Comparison of ENCODE assay signal across 24 mouse cellular contexts in the genomic region with DNA sequence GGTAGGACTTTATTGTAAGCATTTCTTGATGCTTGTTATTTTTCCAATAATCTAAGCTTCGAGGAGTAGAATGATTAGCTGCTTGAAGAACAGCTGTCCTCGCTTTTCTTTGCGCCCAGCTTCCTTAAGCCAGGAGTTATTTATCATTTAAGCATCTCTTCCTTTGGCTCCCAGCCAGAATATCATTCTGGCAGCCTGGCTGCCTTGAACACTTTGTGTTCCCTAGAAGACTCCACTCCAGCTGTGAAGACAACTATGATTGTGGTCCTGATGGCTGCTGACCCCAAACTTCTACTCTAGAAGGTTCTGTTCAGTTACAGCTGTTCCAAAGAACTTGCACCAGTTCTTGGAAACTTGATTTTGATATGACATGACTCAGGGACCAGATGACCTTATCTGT. TPM values are rescaled to one million over a fixed set of nuclear protein-coding genes. Genes with fewer than 3 reads are reported as not detected.
DNase-seq lines count a peak whose midpoint lies in the region; ATAC-seq and TF ChIP-seq lines count a peak whose summit lies in the region.
"Had no signal": no experiment of that assay in that cellular context is flagged by ENCODE, and none has a peak within 500 bp of the region (broad histone marks: within the 10 kb centered on the region; RNA-seq: fewer than 3 reads in every experiment).

No protein-coding gene starts in this region.

- no peaks in the 10 kb centered on the region for H3K4me1 ChIP-seq in lung, postnatal 0 days (ENCODE audit: insufficient read depth, low read depth, low read length)
- no peaks in the 10 kb centered on the region for H3K4me1 ChIP-seq in stomach, postnatal 0 days (replicated peaks; ENCODE audit: control insufficient read depth, insufficient read depth)
- H3K4me1 ChIP-seq: heart, embryonic 12.5 days; heart, embryonic 15.5 days had no signal

- H3K9me3 ChIP-seq in lung, postnatal 0 days (ENCODE audit: low read length): no peaks in the 10 kb centered on the region
- H3K9me3 ChIP-seq in stomach, postnatal 0 days (ENCODE audit: control insufficient read depth, low read length): no peaks in the 10 kb centered on the region
- H3K9me3 ChIP-seq: forebrain, embryonic 10.5 days; forebrain, embryonic 13.5 days; heart, embryonic 12.5 days; heart, embryonic 15.5 days; hindbrain, embryonic 10.5 days; hindbrain, embryonic 13.5 days had no signal

- DNase-seq in heart, adult 11 months: peak; percentile 19
- no peak for DNase-seq in heart, adult 18-20 months
- peak; percentile 19 for DNase-seq in lung, postnatal 0 days (ENCODE audit: low spot score)
- no peak for DNase-seq in lung, postnatal 25 days (ENCODE audit: low spot score)
- peak; percentile 28 for DNase-seq in lung, postnatal 36 days
- no peak for DNase-seq in stomach, postnatal 0 days (ENCODE audit: low spot score)
- no peak for DNase-seq in adrenal gland, adult 18-20 months (ENCODE audit: low spot score in 2 of 2)
- DNase-seq: adrenal gland, adult 8-10 months; adrenal gland, postnatal 25 days; cerebellum, adult 18-20 months; cerebellum, adult 9-10 months; cerebellum, postnatal 14 days; gastrocnemius, postnatal 10 days; gastrocnemius, postnatal 36 days; heart, postnatal 10 days; heart, postnatal 36 days had no signal

- no peak overlapping the region for H3K4me3 ChIP-seq in lung, postnatal 0 days (ENCODE audit: low read depth, low read length)
- H3K4me3 ChIP-seq in stomach, postnatal 0 days (ENCODE audit: low read depth, low read length): no peak overlapping the region
- H3K4me3 ChIP-seq: forebrain, embryonic 10.5 days; forebrain, embryonic 13.5 days; heart, embryonic 12.5 days; heart, embryonic 15.5 days; hindbrain, embryonic 10.5 days; hindbrain, embryonic 13.5 days had no signal

- no peak overlapping the region for H3K27ac ChIP-seq in lung, postnatal 0 days (ENCODE audit: low read length)
- H3K27ac ChIP-seq in stomach, postnatal 0 days (replicated peaks): no peak overlapping the region
- H3K27ac ChIP-seq: forebrain, embryonic 10.5 days; forebrain, embryonic 13.5 days; heart, embryonic 15.5 days; hindbrain, embryonic 10.5 days; hindbrain, embryonic 13.5 days had no signal

- no peak for TF ChIP-seq EP300 in lung, postnatal 0 days (IDR thresholded peaks at IDR 0.05)
- no peak for TF ChIP-seq EP300 in stomach, postnatal 0 days (optimal IDR thresholded peaks at IDR 0.05)

- H3K27me3 ChIP-seq in lung, postnatal 0 days (replicated peaks; ENCODE audit: insufficient read depth, low read length): no peaks in the 10 kb centered on the region
- no peaks in the 10 kb centered on the region for H3K27me3 ChIP-seq in stomach, postnatal 0 days (ENCODE audit: control insufficient read depth, insufficient read depth, low read length)
- H3K27me3 ChIP-seq: forebrain, embryonic 13.5 days; heart, embryonic 15.5 days; hindbrain, embryonic 13.5 days had no signal

- H3K36me3 ChIP-seq in lung, postnatal 0 days (ENCODE audit: insufficient read depth, low read length): no peaks in the 10 kb centered on the region
- no peaks in the 10 kb centered on the region for H3K36me3 ChIP-seq in stomach, postnatal 0 days (ENCODE audit: control insufficient read depth, insufficient read depth, low read length)
- H3K36me3 ChIP-seq: forebrain, embryonic 10.5 days; heart, embryonic 12.5 days; heart, embryonic 15.5 days; hindbrain, embryonic 10.5 days; hindbrain, embryonic 13.5 days had no signal

- no peak overlapping the region for H3K9ac ChIP-seq in lung, postnatal 0 days (replicated peaks; ENCODE audit: low read depth)
- no peak overlapping the region for H3K9ac ChIP-seq in stomach, postnatal 0 days (ENCODE audit: low read length)
- H3K9ac ChIP-seq: forebrain, embryonic 13.5 days; heart, embryonic 12.5 days; heart, embryonic 15.5 days; hindbrain, embryonic 13.5 days had no signal

- 43% methylated on average over 3 of the region's 3 CpGs for WGBS in lung, postnatal 0 days
- WGBS in stomach, postnatal 0 days: 29% methylated on average over 3 of the region's 3 CpGs

- no peak for TF ChIP-seq CTCF in lung, postnatal 0 days (IDR thresholded peaks at IDR 0.05)
- TF ChIP-seq CTCF in stomach, postnatal 0 days (IDR thresholded peaks at IDR 0.05; ENCODE audit: low read depth): no peak

- no peak overlapping the region for H3K4me2 ChIP-seq in lung, postnatal 0 days (replicated peaks; ENCODE audit: low read depth, low read length)
- no peak overlapping the region for H3K4me2 ChIP-seq in stomach, postnatal 0 days (replicated peaks; ENCODE audit: low read depth)
- H3K4me2 ChIP-seq: forebrain, embryonic 13.5 days; heart, embryonic 12.5 days; heart, embryonic 15.5 days; hindbrain, embryonic 13.5 days had no signal

- ATAC-seq in lung, postnatal 0 days: no peak
- ATAC-seq in stomach, postnatal 0 days (ENCODE audit: low FRiP score, low TSS enrichment): no peak
- ATAC-seq: forebrain, embryonic 13.5 days; forebrain, embryonic 16.5 days; hindbrain, embryonic 16.5 days had no signal

RNA-seq across cellular contexts. Expression of a gene that starts 59.1 kb away (rescaled TPM):
- total RNA-seq in heart, adult 18-20 months (2021): 10 to 100 TPM in 1 of 2 experiments, 1 to 10 TPM in 1; 6.0 to 11.4 TPM
- 7.9 and 8.1 TPM in 2 replicates for polyA plus RNA-seq in lung, postnatal 0 days (2015; fragmentation: Nextera tagmentation; extraction: Ambion mirVana)
- polyA plus RNA-seq in stomach, postnatal 0 days (2015; fragmentation: Nextera tagmentation; extraction: Ambion mirVana): 4.9 TPM in 2 replicates
- 1 to 10 TPM; 8.2 to 8.4 TPM for total RNA-seq in adrenal gland, adult 18-20 months (2021)

Comparison
In these comparisons a context has a peak if more than half of its experiments do, and no peak if none do; other contexts are left out.
1. DNase-seq: peak in heart, adult 11 months (single experiment), lung, postnatal 0 days (single experiment) and lung, postnatal 36 days (single experiment); none in heart, adult 18-20 months (0 of 2), lung, postnatal 25 days (single experiment), stomach, postnatal 0 days (single experiment) and adrenal gland, adult 18-20 months (0 of 2).